Mouse (Mus musculus) spleen, adult 2 months (tissue): ENCODE data around the gene Exoc6b. TPM values are rescaled to one million over a fixed set of nuclear protein-coding genes. Genes with fewer than 3 reads are reported as not detected.

ENCODE experiments used
- DNase-seq, 2 experiments: peaks; one replicate each; pipeline versions ENCODE4 v3.0.0 to v3.0.0-alpha.2; 2012 to 2021; ENCODE audit warnings: low spot score in 2 of 2, low read depth in 1 of 2
- H3K27ac ChIP-seq: fragments of 200-500 bp; 2 replicates; pipeline ENCODE4 v1.5.1; 2012; ENCODE audit warnings: low read length, inconsistent platforms; ENCODE audit not compliant: insufficient read depth
- H3K27me3 ChIP-seq: fragments of 200-500 bp; 2 replicates; pipeline ENCODE4 v1.6.1; 2012; ENCODE audit warnings: mild to moderate bottlenecking, moderate library complexity, low read length, inconsistent platforms; ENCODE audit not compliant: control insufficient read depth, insufficient read depth
- H3K36me3 ChIP-seq: fragments of 200-500 bp; 2 replicates; pipeline ENCODE4 v1.6.1; 2012; ENCODE audit warnings: mild to moderate bottlenecking, low read length, inconsistent platforms; ENCODE audit not compliant: control insufficient read depth, insufficient read depth
- H3K4me1 ChIP-seq: fragments of 200-500 bp; 2 replicates; pipeline ENCODE4 v1.6.1; 2011; ENCODE audit warnings: inconsistent platforms; ENCODE audit not compliant: control insufficient read depth, insufficient read depth, insufficient read length
- H3K4me3 ChIP-seq: fragments of 200-500 bp; 2 replicates; pipeline ENCODE4 v1.5.1; 2011; ENCODE audit warnings: mild to moderate bottlenecking, inconsistent platforms; ENCODE audit not compliant: insufficient read depth, insufficient read length; ENCODE audit errors: extremely low read depth
- CTCF ChIP-seq: fragments of 200-500 bp; IDR thresholded peaks from 2 replicates; pipeline ENCODE4 v1.5.1; 2011; ENCODE audit warnings: mild to moderate bottlenecking, inconsistent platforms; ENCODE audit not compliant: insufficient read depth, insufficient read length, insufficient replicate concordance; ENCODE audit errors: extremely low read depth
- POLR2A ChIP-seq: fragments of 200-500 bp; IDR thresholded peaks from 2 replicates; pipeline ENCODE4 v1.6.1; 2011; ENCODE audit warnings: low read depth, low read length, inconsistent platforms
- WGBS: fragments of 180-500 bp; shearing (Covaris S2); methylation state at CpG from one replicate; pipeline ENCODE4 v1.1.7; 2018; 5-methylcytosine and 5-hydroxymethylcytosine counted together
- polyA plus RNA-seq: library from polyadenylated mRNA; depleted of rRNA; stranded (reverse); fragments of >200 nt; gene quantifications from 2 replicates; pipeline ENCODE4 v1.2.3, GENCODE M21; 2012

Gene Exoc6b
- polyA plus RNA-seq, 1 experiment = 3.1 TPM

DNA sequence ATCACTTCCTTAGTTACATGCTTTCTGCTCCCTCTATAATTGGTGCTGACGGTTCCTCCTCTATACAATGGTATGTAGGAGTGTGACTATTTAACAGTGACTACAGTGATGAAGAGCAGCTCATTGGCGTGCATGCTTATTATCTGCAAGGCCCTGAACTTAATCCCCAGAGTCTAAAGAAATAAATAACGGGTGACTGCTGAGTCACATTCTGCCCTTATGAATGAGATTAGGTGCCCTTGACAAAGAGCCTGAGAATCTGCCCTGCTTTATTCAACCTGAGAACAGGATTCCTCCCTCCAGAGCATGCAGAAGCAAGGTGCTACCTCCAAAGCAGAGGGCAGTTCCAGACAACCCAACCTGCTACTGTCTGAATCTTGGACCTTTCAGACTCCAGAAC, 314.0 kb downstream of the Exoc6b start:
- H3K4me3 ChIP-seq = no peak overlapping the region
- no peaks in the 10 kb centered on the region for H3K36me3 ChIP-seq
- 82% methylated on average over 3 of the region's 3 CpGs for WGBS
- H3K27ac ChIP-seq = no peak overlapping the region
- TF ChIP-seq CTCF (no peak), POLR2A (no peak)
- H3K4me1 ChIP-seq = no peaks in the 10 kb centered on the region
- no peaks in the 10 kb centered on the region for H3K27me3 ChIP-seq
- no peak for DNase-seq

DNA sequence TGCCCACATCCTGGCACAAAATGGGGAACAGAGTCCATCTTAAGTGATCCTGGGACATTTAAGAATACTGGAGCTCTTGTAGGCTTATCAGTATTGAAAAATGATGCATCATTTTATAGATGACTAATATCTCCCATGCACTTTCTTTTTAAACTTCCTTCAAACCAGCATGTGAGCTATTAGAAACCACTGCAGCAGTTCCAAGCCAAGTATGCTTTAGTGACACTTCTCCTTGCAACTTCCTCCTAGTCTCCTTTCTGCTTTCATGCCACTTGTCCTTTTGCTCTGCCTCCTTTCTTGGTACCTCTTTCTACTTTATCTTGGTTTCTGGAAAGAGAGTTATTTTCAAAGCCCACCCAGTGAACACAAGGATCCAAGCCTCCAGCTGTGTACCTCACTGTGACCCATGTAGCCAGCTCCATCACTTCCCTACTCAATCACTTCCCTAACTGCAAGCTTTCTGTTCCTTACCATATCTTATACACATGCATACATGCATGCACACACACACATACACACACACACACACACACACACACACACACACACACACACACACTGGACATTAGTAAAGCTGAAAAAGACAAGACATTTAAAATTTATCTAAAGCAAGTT, 316.4 kb downstream of the Exoc6b start:
- H3K4me1 ChIP-seq = no peaks in the 10 kb centered on the region
- TF ChIP-seq POLR2A = no peak
- TF ChIP-seq CTCF = no peak

DNA sequence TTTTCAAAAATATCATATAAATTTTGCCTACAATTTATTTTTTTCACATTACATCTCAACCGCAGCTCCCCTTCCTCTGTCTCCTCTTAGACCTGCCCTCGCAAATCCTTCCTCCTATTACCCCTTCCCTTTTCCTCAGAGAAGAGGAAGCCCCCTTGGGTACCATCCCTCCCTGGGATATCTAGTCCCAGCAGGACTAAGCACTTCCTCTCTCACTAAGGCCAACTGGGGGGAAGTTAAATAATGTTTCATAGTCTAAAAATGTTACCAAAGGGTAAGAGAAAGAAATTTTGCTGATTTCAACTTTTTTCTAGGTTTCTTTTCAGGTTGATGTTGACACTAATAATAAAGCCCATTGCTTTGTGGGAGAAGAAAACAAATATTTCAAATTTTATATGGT, 317.9 kb downstream of the Exoc6b start:
- no peaks in the 10 kb centered on the region for H3K36me3 ChIP-seq
- DNase-seq = no peak
- 36% methylated on average over 2 of the region's 2 CpGs for WGBS
- no peaks in the 10 kb centered on the region for H3K27me3 ChIP-seq
- H3K27ac ChIP-seq = no peak overlapping the region
- H3K4me3 ChIP-seq = no peak overlapping the region
- H3K4me1 ChIP-seq = no peaks in the 10 kb centered on the region
- TF ChIP-seq CTCF (no peak), POLR2A (no peak)

More for the DNA sequence above, 316.4 kb downstream of the Exoc6b start:
- Histone ChIP-seq H3K36me3 (no peaks in the 10 kb centered on the region), H3K27ac (no peak overlapping the region), H3K27me3 (no peaks in the 10 kb centered on the region), H3K4me3 (no peak overlapping the region)
- DNase-seq = no peak

DNA sequence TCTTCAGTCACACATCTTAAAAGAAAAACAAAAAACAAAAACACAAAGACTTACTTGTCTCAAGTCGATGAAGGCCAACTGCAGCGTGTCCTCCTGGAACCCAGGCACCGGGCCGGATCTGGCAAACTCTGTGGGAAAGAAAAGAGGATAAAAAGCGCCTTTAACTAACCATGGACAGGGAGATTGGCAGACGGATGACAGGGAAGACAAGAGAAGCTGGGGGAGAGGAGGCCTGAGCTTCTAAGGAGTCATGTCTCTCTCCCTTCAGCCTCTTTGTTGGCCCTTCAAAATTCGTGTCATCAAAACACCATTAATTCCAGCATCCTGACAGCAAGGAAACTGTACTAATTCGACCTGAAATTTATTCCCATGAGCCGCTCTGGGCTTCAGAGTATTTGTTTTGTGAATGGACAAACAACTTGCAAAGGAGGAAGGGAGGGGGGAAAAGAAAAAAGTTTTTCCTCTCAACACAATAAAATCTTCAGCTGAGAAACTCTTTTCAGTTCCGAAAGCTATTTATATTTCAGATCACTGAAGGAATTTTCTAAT, 322.4 kb downstream of the Exoc6b start:
- Histone ChIP-seq H3K4me3 (no peak overlapping the region), H3K27me3 (no peaks in the 10 kb centered on the region), H3K4me1 (no peaks in the 10 kb centered on the region; the same call in 1 of the 2 replicates), H3K27ac (no peak overlapping the region), H3K36me3 (no peaks in the 10 kb centered on the region)
- WGBS = 90% methylated on average over 10 of the region's 10 CpGs
- TF ChIP-seq CTCF (no peak), POLR2A (no peak)
- no peak for DNase-seq

DNA sequence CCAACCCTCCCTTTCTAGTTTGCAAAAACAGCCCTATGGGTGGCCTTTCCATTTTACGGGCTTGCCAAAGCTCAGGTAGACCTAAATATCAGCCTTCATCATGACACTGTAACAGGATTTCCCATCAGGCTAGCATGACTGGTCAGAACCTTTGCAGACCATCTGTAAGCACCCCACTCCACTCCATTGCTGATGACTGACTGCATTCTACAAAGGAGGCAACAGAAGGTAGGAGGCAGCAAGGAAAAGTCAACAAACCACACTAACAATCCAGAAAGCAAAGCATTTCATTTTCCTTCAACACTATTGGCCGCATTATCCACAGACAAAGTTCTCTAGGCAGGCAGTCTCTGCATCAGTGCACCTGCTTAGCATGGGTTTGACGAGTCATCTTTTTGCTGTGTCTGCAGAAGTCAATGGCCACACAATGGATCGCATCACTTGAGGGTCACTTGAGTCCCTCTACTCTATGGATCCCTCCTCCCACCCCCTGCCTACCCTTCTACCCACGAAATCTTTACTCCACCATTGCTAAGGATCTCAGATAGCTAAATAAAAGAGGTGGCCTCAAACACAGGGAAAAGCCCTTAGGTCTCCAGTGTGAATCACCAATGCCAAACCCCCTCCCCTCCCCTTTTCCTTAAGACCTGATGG, 323.0 kb downstream of the Exoc6b start:
- WGBS = 83% methylated on average over 5 of the region's 5 CpGs
- TF ChIP-seq CTCF (no peak), POLR2A (no peak)
- H3K4me3 ChIP-seq = no peak overlapping the region
- no peaks in the 10 kb centered on the region; the same call in 1 of the 2 replicates for H3K4me1 ChIP-seq
- H3K27me3 ChIP-seq = no peaks in the 10 kb centered on the region
- H3K36me3 ChIP-seq = no peaks in the 10 kb centered on the region
- H3K27ac ChIP-seq = no peak overlapping the region
- no peak for DNase-seq

DNA sequence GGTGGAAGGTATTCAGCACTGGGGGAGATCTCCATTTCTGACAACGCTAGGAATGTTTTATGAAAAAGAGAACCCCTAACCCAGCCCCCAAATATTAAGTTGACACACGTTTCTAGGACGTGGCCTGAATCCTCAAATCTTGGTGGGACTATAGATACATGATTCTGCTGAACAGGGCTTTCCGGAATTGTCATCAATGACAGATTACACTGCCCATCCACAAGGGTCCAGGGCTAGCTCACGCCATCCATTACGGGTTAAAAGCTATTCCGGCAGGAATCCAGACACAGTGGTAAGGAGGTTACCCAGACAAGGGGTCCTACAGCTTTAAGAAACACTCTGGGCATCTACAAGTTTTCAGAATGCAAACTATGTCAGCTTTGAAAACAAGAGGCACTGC, 323.7 kb downstream of the Exoc6b start:
- no peaks in the 10 kb centered on the region for H3K27me3 ChIP-seq
- no peaks in the 10 kb centered on the region for H3K36me3 ChIP-seq
- 86% methylated on average over 7 of the region's 7 CpGs for WGBS
- TF ChIP-seq POLR2A (no peak), CTCF (no peak)
- no peak for DNase-seq
- H3K4me1 ChIP-seq = no peaks in the 10 kb centered on the region; the same call in 1 of the 2 replicates
- no peak overlapping the region for H3K4me3 ChIP-seq
- H3K27ac ChIP-seq = no peak overlapping the region

DNA sequence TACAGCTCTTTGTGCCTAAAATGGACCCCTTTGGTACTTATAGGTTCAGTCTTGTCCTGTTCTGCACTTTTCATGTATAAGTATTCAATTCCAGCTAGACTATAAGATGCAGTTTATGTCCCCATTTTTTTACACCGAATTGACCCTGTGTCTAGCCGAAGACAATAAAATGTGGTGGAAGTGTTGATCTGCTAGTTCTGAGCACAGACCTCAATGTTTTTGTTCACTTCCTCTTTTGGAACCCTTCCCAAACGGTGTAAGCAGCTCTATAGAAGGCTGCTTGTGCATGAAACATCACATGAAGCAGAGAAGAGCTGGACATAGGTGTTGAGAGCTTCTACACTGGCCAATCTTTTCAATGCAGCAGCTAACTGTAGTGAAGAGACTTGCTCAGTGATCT, 327.1 kb downstream of the Exoc6b start:
- no peak for TF ChIP-seq CTCF
- no peak for TF ChIP-seq POLR2A
- Histone ChIP-seq H3K36me3 (no peaks in the 10 kb centered on the region), H3K27ac (no peak overlapping the region), H3K4me3 (no peak overlapping the region), H3K4me1 (no peaks in the 10 kb centered on the region; the same call in 1 of the 2 replicates), H3K27me3 (no peaks in the 10 kb centered on the region)
- no peak for DNase-seq
- WGBS = 14% methylated on average over 3 of the region's 3 CpGs
